Mouse (Mus musculus) liver, embryonic 14.5 days (tissue): ENCODE data around the gene E330009J07Rik.

Source experiments
- CTCF ChIP-seq: IDR thresholded peaks from 2 replicates; pipeline ENCODE4 v1.5.1; 2016; ENCODE audit warnings: antibody characterized with exemption, low read depth, control low read depth
- EP300 ChIP-seq: IDR thresholded peaks from 2 replicates; pipeline ENCODE4 v1.6.1; 2016; ENCODE audit warnings: antibody characterized with exemption, low read depth

- TF ChIP-seq CTCF = no peak
- no peak for TF ChIP-seq EP300
Observed at GRCm38 (mm10) chr6:40411085-40411484, 24.9 kb downstream of the E330009J07Rik start.
